Mouse (Mus musculus): ENCODE measurements around the gene Pla2r1.

Pla2r1 gene

DNA sequence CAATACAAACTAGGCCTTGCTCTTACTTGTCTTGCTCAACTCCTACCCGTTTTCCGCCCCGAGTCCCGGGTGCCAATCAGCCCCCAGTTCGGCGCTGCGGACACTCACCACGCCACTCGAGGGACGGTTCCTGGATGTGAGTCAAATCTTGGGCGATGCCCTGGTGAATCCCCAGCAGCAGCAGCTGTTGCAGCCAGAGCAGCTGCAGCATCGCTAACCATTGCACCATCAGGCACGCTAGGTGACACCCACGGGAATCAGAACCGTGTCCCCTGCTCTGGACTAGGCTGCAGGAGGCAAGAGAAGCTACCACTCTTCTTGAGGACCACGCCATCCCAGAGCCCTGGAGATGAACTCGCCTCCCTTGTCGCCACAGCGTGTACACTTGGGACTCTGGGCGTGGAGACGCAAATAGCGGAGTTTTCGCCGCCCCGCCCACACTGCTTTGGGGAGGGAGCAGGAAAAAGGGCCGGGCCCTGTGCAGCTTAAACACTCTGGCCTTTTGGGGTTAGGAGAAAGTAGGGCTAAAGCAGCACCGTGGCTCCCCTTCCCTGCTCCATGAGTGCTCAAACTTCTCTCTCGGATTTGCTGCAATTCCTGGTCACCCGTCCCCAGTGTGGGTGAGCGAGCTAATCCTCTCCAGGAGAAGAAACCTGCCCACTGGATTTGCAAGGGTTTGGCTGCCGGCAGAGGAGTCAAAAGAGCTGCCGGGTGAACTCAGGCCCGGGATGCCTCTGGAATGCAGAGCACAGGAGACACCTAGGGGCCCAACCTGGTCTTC lies at the start of gene Pla2r1:
TSS of gene Pla2r1 (minus strand) at position 407 of the 781 bp plus-strand sequence.
- peak; percentile 72 to 80 for DNase-seq (ENCODE audit: low spot score in 2 of 2)

DNA sequence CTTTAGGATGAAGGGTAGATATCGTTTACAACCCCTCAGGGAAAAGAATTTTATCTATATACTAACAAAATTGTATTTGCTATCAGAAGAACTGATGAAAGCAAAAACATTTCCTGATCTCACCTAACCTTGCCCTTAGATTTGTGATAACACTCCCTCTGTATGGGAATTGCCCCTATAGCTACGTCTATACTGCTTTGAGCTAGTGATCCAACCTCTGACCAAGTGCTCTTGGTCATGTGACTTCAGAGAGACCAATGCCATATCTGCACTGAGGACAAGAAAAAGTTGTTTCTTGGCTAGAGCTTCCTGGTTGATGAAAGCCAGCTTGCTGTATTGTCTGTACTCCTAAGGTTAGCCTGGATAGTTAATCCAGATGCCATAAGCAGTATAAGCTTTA lies 48.2 kb upstream of the Pla2r1 start:
- no peak for DNase-seq (ENCODE audit: low spot score in 2 of 2)

DNA sequence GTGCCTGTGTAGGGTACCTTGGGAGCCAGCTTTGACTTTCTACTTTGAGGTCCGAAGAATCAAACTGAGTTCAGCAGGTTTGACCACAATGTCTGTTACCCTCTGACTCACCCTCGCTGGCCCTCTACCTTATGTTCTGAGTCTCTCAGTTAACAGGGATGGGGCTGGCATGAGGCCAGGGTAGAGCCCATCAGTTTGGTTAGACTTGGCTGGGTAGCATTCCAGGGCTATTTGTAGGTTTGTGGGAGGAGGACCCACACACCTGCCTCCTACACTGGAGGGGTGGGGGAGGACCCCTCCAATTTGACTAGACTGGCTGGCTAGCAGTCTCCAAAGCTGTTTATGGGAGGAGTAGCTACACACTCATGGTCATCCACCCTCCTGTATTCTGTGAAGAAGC lies 47.8 kb upstream of the Pla2r1 start:
- peak in 1 of 2 experiments; percentile 41 for DNase-seq (ENCODE audit: low spot score in 2 of 2)

DNA sequence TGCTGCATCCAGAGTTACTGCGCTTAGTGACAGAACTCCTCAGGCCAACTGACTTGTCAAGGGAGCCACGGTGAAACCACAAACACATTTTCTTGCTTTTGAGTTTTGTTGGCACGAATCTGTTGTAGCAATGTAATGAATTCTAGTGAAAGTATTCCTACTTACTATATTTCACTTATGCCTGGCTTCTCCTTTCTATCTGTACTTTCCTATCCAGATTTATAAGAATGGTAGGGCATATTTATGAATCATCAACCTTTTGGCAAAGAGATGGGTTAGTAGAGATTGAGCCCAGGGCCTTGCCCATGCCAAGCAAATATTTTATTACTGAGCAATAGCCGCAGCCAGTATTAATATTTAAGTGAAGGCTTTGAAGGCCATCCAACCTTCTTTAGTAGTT lies 30.3 kb upstream of the Pla2r1 start:
- no peak for DNase-seq (ENCODE audit: low spot score in 2 of 2)

DNA sequence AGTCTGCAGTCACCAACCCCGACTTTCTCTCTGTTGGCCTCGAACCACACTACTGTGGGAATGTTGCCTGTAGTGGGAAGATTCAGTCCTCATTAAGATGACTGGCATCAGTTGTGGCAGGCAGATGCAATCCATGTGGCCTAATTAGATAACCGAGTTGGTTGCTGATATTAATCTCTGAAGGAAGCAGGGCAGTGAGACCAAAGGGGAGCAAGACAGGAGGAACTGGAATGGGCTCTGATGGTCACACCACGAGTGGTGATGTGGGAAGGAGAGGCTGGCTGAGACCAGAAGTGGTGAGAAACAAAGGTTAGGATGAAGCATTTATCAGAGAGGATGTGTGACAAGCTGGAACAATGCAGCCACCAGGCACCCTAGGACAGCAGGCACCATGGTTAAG lies 1.5 kb upstream of the Pla2r1 start:
- DNase-seq (ENCODE audit: low spot score in 2 of 2): no peak

DNA sequence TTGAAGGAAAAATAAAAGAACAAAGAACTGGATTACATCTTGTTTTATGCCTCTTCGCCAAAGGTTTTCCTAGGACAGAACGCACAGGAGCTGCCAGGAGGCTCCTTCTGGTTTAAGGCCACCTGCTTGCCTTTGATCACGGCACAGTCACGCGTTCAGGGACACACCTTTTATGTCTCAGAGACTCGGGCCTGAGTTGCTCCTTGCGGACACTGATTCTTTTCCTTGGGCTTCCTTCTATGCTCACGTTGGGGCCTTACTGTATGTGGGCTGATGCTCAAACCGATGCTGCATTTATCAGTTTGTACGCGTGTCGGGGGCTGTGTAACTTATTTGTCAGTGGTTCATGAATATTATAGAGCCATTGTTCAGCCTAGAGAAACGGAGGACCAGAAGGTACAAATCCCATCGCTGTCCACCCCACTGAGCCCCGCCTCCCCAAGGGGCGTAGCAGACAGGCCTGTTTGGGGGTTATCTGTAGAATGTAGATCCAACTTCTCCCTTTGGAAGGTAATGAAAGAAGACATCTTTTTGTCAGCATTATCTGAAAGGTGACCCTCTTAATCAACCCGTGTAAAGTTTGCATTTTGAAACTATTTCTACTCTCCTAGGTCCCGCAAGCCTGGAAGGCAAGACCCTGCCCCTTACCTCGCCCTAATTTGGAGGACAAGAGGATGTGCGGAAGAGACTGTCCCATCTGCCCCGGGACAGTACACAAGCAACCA lies 769 bp downstream of the Pla2r1 start:
- no peak for DNase-seq (ENCODE audit: low spot score in 2 of 2)

DNA sequence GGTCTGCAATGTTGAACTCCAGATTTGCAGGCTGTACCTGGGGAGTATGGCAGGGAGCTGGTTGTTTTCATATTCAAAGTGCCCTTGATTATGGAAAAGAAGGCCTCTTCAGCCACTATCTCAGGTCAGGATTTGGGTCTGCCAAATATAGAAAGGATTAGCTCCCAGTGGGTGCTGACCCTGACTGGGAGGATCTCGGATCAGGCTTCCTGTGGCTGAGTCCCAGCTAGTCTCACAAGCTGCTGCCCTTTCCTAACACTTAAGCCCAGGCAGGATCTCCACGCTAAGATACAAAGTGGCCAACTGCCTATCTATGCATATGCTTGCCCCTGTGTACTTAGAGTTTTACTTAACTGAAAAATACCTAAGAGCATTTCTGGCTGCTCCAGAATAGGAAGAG lies 1.4 kb downstream of the Pla2r1 start:
- no peak for DNase-seq (ENCODE audit: low spot score in 2 of 2)

DNA sequence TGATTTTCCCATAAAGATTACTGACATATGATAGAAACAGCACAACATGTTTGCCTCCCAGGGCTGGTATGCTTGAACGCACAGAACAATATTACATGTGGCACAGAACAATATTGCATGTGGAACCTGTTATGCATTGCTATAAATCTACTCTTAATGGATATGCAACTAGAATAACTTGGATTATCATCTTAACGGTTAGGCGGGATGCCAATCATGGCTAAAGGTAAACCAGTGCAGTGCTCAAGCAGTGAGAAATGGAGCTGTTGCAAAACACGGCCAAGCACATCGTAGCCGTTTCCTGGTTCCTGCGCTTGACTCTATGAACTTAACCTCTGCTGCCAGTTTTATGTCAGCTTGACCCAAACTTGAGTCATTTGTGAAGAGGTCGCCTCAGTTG lies 2.6 kb downstream of the Pla2r1 start:
- DNase-seq (ENCODE audit: low spot score in 2 of 2): no peak

DNA sequence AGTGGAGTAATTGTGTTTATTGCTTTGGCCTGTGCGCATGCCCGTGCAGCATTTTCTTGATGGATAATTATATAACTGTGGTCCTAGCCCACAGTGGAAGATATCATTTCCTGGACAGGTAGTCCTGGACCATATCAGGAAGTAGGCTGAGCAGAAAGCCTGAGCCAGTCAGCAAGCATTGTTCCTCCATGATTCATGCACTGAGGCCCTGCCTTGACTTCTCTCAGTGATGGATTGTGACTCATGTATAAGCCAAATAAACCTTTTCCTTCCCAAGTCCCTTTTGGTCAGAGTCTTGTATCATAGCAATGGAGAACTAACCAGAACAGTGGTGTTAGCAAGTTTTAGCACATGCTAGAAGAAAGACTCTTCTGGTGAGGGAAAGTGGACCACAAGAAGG lies 3.3 kb downstream of the Pla2r1 start:
- no peak for DNase-seq (ENCODE audit: low spot score in 2 of 2)

DNA sequence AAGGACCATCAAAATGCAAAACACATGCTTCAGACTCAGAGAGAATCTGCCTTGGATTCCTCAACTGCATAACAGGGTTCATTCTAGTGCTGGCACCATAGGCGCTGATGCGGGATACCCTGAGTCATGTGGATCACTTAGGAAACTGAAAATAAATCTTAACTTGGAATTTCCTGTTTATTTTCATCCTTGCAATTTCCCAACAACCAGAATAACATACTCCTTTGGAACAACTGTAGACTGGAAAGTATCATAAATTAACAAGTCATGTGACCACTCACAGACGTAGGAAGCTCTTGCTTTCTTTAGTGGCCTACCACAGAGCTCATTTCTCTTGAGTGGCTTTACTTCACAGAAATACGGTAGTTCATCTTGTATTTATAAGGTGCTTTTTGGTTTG lies 7.0 kb downstream of the Pla2r1 start:
- DNase-seq (ENCODE audit: low spot score in 2 of 2): no peak

DNA sequence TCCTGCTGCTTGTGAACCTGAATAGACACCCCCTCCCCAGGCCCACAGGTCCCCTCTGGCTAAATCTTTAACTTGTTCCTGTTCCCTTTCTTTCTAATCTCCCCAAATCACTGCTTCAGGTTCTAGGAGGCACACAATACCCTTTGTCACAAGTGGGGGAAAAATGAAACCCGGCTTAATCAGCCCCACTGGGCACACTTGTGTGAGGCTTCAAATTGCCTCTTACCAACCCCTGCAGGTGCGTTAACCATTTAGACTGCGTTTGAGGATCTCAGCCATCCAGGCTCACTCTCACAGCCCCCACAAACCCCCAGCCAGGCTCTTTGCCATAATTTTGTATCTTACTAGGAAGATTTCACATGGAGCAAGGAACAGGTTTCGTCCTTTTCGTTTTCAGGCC lies 9.1 kb downstream of the Pla2r1 start:
- no peak for DNase-seq (ENCODE audit: low spot score in 2 of 2)

DNA sequence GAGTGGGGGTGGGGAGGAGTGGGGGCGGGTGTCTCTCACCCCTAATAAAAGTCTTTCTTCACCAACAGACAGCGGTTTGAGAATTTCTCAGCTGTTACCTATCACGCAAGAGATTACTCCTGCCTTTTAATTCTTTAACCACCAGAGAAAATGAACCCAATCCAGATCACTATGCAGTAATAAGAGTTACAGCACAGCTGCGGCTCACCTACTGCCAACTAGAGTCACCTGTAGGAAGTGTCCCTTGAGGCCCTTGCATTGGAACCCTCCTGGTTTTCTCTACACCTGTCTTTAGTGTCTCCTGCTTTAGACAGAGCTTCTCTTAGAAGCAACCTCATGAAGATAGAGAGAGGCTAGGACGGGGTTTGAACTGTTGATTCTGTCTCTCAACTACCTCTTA lies 11.4 kb downstream of the Pla2r1 start:
- no peak for DNase-seq (ENCODE audit: low spot score in 2 of 2)

DNA sequence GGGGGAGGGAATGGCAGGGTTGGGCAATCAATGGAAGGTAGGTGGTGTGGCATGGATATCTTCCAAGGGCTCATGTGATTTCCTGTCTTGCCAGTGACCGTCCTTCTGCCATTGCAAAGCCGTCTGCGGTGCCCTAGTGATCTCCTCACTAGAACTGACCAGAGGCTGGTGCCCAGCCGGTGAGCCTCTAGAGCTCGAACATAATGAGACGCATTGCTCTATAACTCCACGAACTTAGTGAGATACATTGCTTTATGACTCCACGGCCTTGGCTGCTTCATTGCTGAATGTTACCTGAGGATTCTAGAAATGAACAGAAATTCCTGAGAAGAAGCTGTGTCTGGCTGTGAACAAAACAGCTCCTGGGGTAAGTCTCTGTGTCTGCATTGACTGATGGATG lies 12.8 kb downstream of the Pla2r1 start:
- DNase-seq (ENCODE audit: low spot score in 2 of 2): no peak

DNA sequence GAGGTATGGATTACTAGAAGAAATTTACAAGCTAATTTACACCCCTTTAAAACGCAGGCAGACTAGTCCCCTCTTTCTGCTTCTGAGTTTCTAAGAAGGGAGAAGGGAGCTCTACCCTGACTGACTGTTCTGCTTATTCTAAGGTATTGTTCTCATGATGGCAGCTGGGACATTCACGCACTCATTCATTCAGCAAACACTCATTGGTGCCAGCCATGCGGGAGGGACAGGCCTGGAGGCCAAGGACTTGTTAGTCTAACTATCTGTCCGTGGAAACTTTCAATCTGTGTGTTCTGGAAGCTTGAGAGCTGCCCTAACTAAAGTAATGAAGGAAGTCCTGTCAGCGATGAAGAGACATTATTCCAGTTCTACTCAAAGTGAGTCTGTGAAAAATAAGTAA lies 14.4 kb downstream of the Pla2r1 start:
- DNase-seq (ENCODE audit: low spot score in 2 of 2): no peak

DNA sequence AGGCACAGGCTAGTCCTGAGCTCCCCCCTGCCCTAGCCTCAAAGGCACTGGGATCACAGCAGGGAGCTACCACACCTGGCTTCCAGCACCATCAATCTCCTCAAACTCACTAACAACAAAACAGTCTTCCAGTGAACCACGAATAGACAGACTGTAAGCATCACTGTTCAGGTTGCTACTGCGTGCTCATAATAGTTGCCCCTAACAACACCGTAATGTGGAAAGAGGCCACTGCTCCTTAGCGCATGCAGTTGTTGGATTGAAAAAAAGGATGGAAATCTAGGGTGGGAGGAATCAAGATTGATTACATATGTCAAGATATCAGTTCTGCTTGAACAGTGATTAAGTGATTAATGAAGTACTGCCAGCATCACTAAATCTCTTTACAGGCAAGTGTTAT lies 14.8 kb downstream of the Pla2r1 start:
- no peak for DNase-seq (ENCODE audit: low spot score in 2 of 2)

DNA sequence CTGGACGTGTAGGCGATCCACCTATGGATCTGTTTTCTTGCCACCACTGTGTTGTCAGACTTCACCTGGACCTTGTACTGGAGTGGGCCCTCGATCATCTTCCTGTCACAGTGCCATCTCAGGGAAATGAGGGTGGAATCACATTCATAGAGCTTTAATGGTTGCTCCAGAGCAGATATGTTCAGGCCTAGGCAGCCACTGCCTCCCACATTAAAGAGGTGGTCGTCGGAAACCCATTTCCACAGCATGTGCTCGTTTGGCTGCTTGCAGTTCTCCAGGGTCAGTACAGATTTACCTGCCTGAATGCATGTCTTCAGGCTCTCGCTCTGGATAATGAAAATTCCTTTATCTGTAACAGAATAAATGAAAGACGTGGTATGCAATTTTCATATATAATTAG lies 18.4 kb downstream of the Pla2r1 start:
- DNase-seq (ENCODE audit: low spot score in 2 of 2): no peak

DNA sequence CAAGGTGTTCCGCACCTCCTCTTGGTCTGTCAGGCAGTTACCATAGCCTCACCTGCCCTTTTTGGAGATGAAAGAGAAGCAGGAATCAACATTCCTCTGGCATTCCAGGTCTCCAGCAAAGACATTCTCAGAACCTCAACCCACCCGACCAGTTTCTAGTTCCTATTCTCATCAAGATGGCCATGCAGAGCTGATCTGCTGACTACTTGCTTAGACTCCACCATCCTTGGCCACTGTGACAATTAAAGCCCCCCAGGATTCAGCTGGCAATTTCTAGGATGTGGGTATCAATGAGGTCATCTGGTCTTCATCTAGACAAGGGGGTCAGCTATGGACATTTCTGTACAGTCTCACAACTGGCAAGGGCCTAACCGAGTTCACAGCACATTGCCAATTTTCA lies 20.1 kb downstream of the Pla2r1 start:
- no peak for DNase-seq (ENCODE audit: low spot score in 2 of 2)

DNA sequence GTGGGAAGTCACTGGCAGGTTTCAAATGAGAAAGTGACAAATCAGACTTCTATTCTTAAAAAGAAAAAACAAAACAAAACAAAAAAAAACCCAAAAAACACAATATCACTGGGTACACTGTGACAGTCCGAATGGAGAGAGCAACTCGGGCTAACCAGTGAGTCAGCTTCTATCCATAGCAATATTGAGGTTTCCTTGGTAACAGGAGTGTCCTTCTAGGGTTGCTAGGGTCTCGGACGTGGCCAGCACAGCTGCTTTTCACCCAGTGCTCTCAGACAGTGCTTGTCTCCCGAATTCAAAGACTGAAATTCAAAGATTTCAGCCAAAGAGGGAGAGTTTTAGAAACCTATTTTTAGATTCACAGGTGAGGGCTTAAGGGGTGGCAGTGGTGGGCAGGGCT lies 20.6 kb downstream of the Pla2r1 start:
- no peak for DNase-seq (ENCODE audit: low spot score in 2 of 2)

DNA sequence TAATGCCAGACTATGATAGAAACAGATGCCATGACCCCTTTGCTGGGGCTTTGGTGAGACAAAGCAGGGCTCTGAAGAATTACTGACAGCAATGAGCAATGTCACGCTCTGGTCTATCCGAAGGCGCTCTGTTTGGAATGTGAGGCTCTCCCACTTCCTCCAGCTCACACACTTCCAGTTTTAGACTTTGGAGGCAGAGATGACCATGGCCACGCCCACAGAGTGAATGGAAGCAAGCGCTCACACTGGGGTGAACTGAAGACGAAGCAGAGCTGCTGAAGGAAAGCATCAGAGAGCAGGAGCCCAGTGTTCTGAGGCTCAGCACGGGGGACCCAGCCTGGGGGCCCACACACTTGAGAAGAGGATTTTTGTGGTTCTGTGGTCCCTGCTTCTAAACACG lies 37.3 kb downstream of the Pla2r1 start:
- DNase-seq (ENCODE audit: low spot score in 2 of 2): no peak

DNA sequence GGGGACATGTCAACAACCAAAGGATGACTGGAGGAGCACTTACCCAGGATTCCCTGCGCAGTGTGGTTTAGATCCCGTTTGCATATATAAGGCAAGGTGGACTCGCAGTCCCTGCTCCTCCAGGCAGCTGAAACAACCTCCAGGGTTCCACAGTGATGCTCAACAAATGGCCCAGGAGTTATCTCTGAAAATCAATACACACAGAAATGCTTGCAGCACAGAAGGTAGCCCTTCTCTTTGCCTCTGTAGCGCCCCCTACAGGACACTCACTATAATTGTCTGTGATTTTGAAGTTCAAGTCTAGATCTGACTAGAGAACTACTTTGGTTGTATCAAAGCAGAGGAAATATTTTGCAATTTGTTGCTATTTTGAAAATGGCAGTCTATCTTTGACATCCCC lies 38.2 kb downstream of the Pla2r1 start:
- no peak for DNase-seq (ENCODE audit: low spot score in 2 of 2)

DNA sequence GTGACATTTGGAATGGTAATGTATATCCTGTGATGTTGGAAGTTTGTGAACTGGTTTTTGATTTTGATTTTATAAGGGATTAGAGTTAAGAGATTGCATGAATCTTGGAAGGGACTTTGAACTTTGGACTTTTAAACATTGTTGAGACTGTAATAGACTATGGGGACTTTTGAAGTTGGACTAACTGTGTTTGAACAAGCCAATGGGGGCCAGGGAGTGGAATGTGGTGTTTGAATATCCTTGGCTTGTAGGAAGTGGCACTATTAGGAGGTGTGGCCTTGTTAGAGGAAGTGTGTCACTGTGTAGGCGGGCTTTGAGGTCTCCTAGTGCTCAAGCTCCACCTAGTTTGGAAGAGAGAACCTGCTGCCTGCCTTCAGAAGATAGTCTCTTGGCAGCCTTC lies 42.4 kb downstream of the Pla2r1 start:
- no peak for DNase-seq (ENCODE audit: low spot score in 2 of 2)

DNA sequence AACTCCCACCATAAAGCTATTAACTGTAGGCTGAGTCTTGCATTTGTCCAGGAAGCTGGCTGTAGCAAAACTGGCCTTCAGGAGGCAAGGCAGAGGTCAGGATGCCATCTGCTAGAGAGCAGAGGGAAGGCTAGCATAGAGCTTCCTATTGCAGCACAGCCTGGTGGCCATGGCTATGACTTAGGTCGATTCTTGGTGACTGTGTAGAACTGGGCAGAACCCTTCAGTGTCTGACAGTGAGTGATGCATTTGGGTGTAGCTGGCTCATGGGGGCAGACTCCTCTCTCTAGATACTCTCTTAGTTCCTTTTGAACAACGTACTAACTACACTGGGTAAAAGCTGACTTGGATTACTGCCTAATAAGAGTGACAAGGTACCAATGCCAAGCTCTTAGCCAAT lies 48.0 kb downstream of the Pla2r1 start:
- no peak for DNase-seq (ENCODE audit: low spot score in 2 of 2)

DNA sequence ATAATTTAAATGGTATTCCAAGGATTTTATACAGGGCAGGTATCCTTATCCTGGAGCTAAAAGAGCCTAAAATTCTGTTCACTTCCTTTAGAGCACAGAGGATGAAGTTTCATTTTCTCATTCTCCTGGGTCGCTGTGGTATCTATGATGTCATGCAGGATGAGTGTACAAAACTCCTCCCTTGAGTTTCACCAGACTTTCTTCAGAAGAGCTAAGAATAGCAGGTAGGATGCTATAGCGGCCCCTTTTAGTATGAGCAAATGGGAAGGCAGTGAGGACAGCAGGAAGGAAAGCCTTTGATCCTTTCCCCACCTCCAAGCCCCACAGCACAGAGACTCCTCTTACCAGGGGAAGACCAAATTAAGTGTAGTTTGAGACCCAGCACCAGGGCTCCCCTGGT lies 48.4 kb downstream of the Pla2r1 start:
- DNase-seq (ENCODE audit: low spot score in 2 of 2): no peak

DNA sequence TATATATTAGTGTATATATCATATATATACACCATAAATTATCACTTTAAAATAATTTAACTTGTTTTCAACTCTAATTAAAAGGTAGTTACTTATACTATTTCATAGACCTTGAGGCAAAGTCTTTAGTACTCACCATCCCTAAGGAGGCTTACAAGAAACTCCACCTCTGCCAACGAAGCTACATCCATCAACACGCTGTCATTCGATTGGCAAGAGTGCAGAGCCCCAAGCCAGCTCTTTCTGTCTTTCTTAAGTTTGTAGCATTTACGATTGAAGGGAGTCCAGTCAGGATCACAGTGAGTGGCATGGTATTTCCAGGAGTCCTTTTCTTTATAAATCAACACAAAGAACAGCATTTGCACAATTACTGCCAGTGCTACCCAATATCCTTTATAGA lies 49.1 kb downstream of the Pla2r1 start:
- DNase-seq (ENCODE audit: low spot score in 2 of 2): no peak

All from urinary bladder, adult 18-20 months (tissue).